Mouse (Mus musculus): ENCODE data around the gene Mtnr1a.
"Not testable (repeated sequence)": the region's sequence is repeated elsewhere in the genome, so short reads cannot be mapped to it uniquely, and the experiment has no call there.

Mtnr1a gene

DNA sequence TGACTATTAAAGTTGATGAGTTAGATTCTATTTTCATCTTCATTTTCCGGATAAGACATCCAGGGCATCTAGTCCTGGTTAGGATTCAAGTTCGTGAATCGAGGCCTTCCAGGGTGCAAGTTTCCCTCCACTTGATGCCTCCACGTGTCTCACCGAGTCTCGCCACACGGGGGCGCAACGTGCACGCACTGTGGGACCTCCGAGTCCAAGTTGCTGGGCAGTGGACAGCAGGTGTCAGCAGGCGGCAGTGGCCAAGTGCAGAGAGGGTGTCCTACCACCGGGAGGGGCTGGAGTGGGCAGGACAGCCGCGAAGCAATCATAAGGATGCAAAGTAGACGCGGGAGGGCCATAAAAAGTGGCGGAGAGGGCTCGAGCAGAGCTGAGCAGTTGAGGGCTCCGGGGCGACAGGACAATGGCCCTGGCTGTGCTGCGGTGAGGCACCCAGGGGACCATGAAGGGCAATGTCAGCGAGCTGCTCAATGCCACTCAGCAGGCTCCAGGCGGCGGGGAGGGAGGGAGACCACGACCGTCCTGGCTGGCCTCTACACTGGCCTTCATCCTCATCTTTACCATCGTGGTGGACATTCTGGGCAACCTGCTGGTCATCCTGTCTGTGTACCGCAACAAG, at the start of gene Mtnr1a:
Gene Mtnr1a, plus strand, starts transcription at position 379 of the 628 bp plus-strand sequence.
- peak; percentile 92 for DNase-seq (ENCODE audit: low spot score)

DNA sequence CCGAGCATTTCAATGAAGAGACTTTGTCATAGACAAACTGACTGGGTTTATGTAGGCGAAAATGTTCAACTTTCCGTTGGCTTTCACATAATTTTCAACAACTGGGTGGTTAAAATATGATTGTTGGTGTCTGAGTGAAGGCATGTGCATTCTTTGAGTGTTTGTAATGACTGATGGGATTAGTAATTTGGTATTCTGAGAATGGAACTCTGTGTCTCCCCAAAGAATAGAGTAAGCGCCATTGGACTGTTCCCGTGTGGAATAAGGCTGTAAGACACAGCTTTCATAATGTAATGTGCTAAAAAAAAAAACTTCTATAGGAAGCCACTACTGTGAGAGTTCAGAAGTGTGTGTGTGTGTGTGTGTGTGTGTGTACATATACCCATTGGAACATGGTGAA, 49.7 kb upstream of the Mtnr1a start:
- no peak for DNase-seq (ENCODE audit: low spot score)

DNA sequence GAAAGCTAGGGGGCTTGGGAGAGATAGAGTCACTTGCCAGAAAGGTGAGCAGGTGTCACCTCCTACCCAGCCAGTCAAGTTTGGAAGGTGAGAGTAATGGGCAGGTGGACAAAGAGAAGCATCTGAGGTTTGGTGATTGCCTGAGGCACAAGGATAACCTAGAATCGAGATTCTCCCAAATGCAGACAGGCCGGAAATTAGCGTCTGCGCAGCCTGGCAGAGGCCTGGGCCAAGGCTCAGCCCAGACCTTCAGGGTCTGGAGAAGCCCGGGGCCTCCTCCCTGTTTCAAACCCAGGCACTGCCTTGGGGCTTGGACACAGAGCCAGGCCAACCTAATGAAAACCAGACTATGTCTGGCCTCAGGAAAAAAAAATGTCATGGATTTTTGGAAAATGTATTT, 47.8 kb upstream of the Mtnr1a start:
- no peak for DNase-seq (ENCODE audit: low spot score)

DNA sequence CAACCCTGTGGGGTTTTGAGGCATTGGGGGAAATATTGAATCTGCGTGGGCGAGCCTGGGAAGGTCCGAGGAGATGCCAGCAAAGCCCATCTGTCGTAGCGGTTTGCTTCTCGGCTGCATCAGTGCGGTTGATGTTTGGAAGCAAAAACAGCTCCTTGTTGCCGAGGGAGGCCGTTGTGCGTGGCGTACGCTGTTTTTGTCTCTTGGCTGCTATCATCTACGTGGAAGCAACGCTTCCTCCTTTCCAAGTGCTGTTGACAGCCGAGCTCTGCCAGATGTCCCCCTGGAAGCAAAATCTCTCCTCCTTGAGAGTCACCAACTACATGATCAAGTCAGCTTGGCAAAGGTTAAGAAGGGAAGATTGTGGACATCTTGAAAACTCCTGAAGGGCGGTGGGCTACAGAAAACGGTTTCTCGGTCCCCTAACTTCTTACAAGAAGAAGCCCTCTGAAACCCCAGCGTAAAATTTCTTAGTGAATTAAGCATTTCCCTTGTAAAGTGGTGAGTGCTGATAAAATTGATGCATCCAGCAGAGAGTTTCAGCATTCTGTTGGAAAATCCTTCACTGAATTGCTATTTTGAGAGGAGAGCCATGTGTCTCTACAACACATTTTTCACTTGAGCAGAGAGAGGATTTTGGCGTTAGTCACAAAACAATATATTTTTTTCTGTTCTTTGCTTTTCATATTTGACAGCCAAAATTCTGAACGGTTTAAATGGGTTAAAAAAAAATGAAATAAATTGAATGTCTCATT, 46.8 kb upstream of the Mtnr1a start:
- DNase-seq (ENCODE audit: low spot score): no peak

DNA sequence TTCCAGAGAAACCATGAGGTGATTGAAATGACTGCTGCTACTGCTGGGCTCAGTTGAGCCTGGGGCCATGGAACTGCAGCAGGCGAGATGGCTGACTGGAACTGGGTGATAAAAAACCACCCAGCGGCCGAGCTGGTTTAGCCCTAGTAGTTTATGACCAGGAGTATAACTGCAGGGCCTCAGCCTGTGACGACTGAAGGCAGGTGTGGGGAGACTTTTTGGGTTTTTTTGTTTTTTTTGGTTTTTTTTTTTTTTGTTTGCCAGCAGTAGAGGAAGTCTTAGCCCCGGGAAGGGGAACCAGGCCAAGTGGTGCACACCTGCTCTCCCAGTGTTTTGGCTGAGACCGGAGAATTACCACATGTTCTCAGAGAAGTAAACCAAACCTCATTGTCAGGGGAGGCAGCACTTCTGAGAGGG, 40.8 kb upstream of the Mtnr1a start:
- DNase-seq (ENCODE audit: low spot score): no peak

- DNase-seq (ENCODE audit: low spot score): no peak
Measured at GRCm38 (mm10) chr8:45038350-45038749, 30.6 kb upstream of the Mtnr1a start.

DNA sequence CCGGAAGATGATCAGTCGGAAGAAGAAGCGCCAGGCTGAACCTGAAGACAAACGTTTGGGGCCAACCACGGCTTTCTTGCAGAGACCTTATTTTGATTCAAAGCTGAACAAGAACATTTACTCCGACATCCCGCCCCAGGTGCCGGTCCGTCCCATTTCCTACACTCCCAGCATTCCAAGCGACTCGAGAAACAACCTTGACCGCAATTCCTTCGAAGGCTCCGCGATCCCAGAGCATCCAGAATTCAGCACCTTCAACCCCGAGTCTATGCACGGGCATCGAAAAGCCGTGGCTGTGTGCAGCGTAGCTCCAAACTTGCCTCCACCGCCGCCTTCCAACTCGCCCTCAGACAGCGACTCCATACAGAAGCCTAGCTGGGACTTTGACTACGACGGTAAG, 24.8 kb upstream of the Mtnr1a start:
- DNase-seq (ENCODE audit: low spot score): no peak

DNA sequence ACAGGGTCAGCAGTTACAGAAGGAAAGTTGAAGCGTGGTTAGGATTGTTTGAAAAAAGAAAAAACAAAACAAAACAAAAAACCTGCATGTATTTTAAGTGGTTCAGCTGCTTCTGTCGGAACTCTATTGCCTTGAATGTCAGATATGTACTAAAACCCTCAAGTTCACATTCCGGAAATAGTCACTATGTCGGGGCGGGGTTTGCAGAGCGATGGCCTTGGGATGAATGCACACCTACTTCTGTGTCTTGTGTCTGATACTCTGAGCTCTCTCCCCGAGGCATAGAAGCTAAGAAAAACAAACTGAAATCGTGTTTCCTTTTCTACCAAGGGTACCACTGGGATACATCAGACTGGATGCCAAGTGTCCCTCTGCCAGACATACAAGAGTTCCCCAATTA, 18.5 kb upstream of the Mtnr1a start:
- DNase-seq (ENCODE audit: low spot score): no peak

DNA sequence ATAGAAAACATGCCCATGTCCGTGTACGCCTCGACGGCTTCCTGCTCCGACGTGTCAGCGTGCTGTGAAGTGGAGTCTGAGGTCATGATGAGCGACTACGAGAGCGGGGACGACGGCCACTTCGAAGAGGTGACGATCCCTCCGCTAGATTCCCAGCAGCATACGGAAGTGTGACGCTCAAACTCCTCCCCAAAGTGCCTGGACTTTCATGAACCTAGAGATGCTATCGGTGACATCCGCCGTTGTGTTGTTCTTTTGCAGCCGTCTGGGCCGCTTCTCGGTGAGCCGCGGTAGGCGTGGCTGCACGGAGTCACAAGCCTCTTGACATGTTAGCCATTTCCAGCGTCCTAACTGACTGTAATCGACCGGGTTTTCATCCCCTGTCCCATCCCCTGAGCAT, 17.7 kb upstream of the Mtnr1a start:
- no peak for DNase-seq (ENCODE audit: low spot score)

DNA sequence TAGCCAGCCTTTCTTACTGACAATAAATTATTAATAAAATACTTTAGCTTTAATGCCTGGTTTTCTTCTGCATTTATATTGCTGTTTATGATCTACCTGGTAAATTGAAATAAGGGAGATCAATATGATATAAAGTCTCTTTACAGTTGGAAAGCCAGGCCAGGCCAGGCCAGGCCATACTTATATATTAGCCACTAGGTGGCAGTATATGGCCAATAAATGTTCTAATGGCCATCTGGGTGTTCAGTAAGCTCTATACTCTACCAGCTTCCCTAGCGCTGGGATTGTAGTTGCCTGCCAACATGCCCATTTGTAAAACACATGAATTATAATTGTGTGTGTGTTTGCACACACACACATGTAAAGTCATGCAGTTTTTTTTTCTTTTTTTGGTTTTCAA, 16.7 kb upstream of the Mtnr1a start:
- DNase-seq (ENCODE audit: low spot score): no peak

GRCm38 (mm10) chr8:45052618-45053017, 16.3 kb upstream of the Mtnr1a start:
- DNase-seq (ENCODE audit: low spot score): no peak

DNA sequence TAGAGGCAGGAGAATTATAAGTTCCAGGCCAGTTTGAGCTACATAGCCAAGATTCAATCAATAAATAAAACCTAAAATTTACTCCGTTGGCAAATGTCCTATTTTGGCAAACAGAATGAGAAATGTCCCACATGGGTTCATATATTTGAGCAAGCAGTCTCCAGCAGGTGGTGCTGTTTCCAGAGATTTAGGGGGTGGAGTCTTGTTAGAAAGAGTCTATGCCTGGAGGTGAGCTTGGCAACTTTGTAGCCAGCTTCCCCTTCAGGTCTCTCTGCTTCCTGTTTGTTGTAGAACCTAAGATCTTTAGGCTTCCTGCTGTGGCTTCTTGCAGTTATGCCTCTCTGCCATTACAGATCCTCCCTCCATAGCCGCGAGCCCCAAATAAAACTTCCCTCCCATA, 13.4 kb upstream of the Mtnr1a start:
- DNase-seq (ENCODE audit: low spot score): no peak

- no peak for DNase-seq (ENCODE audit: low spot score)
Measured at GRCm38 (mm10) chr8:45056810-45057209, 12.1 kb upstream of the Mtnr1a start.

DNA sequence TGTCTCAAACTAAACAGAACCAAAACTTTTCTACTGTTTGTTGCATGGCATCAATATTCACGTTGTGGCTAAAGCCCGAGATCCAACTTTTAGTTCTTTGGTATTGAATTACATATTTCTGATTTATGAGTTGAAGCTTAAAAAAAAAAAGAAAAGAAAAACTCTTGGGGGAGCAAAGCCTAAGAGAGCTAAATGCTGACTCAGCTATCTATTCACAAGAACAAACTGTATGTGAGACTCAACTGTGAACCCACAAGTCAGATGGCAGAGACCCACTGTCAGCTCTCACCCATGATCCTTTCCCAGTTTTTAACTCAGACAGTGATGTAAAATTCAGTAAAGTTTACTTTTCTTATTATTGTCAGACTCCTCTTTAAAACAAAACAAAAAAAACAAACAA, 8.9 kb upstream of the Mtnr1a start:
- DNase-seq (ENCODE audit: low spot score): no peak

GRCm38 (mm10) chr8:45062311-45062710, 6.6 kb upstream of the Mtnr1a start:
- DNase-seq (ENCODE audit: low spot score): no peak

GRCm38 (mm10) chr8:45062982-45063924, 5.7 kb upstream of the Mtnr1a start:
- DNase-seq (ENCODE audit: low spot score): no peak

GRCm38 (mm10) chr8:45064197-45064869, 4.6 kb upstream of the Mtnr1a start:
- DNase-seq (ENCODE audit: low spot score): no peak

- not testable (repeated sequence) for DNase-seq (ENCODE audit: low spot score)
Measured at GRCm38 (mm10) chr8:45065391-45065790, 3.5 kb upstream of the Mtnr1a start.

DNA sequence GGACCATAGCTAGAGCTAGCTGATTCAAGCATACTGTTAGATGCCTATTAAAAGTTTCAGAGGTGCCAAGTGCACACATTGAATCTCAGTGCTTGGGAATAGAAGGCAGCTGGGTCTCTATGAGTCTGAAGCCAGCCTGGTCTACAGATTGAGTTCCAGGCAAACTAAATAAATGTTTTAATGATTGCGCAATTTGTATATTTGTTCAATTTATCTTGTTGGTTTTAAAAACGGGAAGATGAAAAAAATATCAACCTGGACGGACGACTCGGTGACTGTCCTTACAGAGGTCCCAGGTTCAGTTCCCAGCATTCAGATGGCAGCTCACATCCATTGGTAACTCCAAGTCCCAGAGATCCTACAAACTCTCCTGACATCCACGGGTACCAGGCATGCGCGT, 2.0 kb downstream of the Mtnr1a start:
- no peak for DNase-seq (ENCODE audit: low spot score)

GRCm38 (mm10) chr8:45080850-45081249, 11.9 kb downstream of the Mtnr1a start:
- no peak for DNase-seq (ENCODE audit: low spot score)

DNA sequence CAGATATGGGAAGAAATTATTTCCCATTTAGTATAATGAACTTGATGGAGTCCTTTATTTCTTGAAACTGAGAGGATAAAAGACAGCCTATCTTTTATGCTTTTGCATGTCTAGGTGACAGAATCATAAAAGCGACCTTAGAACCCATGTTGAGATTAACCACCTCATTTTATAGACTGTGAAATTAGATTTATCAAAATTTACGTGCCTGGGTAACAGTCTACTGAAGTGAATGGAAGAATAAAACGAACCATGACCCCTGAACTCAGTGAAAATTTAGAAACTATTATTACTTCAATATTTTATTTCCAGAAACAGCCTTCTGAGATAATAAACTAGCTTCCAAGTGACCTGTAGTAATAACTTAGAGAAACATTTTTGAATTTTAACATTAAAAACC, 24.7 kb downstream of the Mtnr1a start:
- no peak for DNase-seq (ENCODE audit: low spot score)

DNA sequence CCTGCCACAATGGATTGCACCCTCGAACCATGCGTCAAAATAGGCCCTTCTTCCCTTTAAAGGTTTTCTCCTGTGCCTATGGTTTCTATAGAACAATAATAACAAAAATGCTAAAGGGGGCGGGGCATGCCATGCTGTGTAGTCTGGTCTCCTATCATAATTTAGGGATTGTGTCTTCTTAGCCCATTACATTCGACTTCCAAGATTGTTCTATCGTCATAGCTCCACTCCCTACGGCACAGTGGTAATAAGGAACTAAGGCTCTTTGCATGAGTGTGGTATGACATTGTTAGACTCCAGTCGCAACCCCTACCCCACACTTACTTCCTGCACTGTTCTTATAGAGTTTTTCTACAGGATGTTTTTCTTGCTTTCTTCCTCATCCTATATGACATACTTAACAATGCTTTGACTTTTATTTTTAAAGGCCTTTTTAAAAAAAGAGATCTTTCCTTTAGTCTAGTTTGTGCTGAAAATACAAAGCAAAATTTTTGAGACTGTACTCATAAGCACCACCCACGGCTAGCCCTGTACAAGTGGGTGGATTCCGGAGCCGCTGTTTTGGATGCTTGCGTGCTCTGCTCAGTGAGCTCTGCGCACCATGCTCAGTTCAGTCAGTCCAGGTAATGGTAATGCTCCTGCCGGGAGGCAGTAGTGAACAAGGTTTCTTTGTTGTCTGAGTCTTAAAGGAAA, 40.6 kb downstream of the Mtnr1a start:
- DNase-seq (ENCODE audit: low spot score): no peak
